Mouse (Mus musculus) lung, postnatal 0 days (tissue): ENCODE measurements at regions not wholly inside any gene's neighbourhood (a gene's known extent, or its start where the extent isn't known, plus 50 kb on each side); places are given as distances from the start of the nearest gene placed in this dataset.

Experiments
- ATAC-seq: fragments of 200-750 bp; cut with Nextera tagmentation; 2 replicates; pipeline ENCODE4 v1.8.0; 2017; ENCODE audit warnings: moderate library complexity
- DNase-seq: peaks from one replicate; pipeline ENCODE4 v3.0.0-alpha.2; 2016; ENCODE audit warnings: low spot score
- H3K27ac ChIP-seq: fragments of 300-500 bp; sonication (generic); 2 replicates; pipeline ENCODE4 v1.5.1; 2014; ENCODE audit warnings: antibody characterized with exemption, mild to moderate bottlenecking, low read length, mixed read lengths
- H3K27me3 ChIP-seq: fragments of 300-500 bp; sonication (generic); replicated peaks from 2 replicates; pipeline ENCODE4 v1.6.1; 2014; ENCODE audit warnings: low read length, mixed read lengths; ENCODE audit not compliant: insufficient read depth
- H3K36me3 ChIP-seq: fragments of 300-500 bp; sonication (generic); 2 replicates; pipeline ENCODE4 v1.6.1; 2014; ENCODE audit warnings: low read length, mixed read lengths; ENCODE audit not compliant: insufficient read depth
- H3K4me1 ChIP-seq: fragments of 300-500 bp; sonication (generic); 2 replicates; pipeline ENCODE4 v1.6.1; 2014; ENCODE audit warnings: antibody characterized with exemption, low read depth, low read length, mixed read lengths; ENCODE audit not compliant: insufficient read depth
- H3K4me2 ChIP-seq: fragments of 300-500 bp; sonication (generic); replicated peaks from 2 replicates; pipeline ENCODE4 v1.6.1; 2014; ENCODE audit warnings: low read depth, mild to moderate bottlenecking, low read length, moderate library complexity, mixed read lengths
- H3K4me3 ChIP-seq: fragments of 300-500 bp; sonication (generic); 2 replicates; pipeline ENCODE4 v1.5.1; 2014; ENCODE audit warnings: low read depth, low read length
- H3K9ac ChIP-seq: fragments of 300-500 bp; sonication (generic); replicated peaks from 2 replicates; pipeline ENCODE4 v1.6.1; 2014; ENCODE audit warnings: low read depth, mild to moderate bottlenecking
- H3K9me3 ChIP-seq: fragments of 300-500 bp; sonication (generic); 2 replicates; pipeline ENCODE4 v1.6.1; 2016; ENCODE audit warnings: low read length, mixed read lengths
- CTCF ChIP-seq: IDR thresholded peaks from 2 replicates; pipeline ENCODE4 v1.5.1; 2016; ENCODE audit warnings: antibody characterized with exemption, mild to moderate bottlenecking
- EP300 ChIP-seq: IDR thresholded peaks from 2 replicates; pipeline ENCODE4 v1.6.1; 2016; ENCODE audit warnings: antibody characterized with exemption, mild to moderate bottlenecking, control low read depth
- WGBS: fragments of 180-500 bp; shearing (Covaris S2); extraction: QIAGEN DNeasy Blood & Tissue Kit; methylation state at CpG from one replicate; pipeline ENCODE4 v1.1.7; 2014; 5-methylcytosine and 5-hydroxymethylcytosine counted together

DNA sequence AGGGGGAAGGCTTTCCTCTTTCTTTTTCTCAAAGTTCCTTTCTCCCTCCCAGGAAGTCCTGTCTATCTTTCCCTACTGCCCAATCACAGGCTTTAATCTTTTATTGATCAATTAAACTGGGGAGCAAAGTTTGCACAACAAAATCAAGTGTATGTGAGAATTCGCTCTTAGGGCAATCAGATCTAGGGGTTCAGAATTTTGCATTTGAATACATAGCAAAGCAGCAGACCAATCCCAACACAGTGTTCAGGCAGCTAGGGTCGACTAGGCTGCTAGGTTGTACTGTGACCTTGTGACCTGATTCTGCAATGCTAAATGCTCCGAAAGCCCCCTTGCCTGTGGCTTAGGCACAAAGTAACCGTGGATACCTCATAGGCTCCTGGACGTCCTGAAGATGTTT, 91.5 kb upstream of the Lsm6 start:
- no peak for ATAC-seq
- Histone ChIP-seq H3K27ac (no peak overlapping the region), H3K9ac (no peak overlapping the region), H3K4me3 (no peak overlapping the region), H3K27me3 (no peaks in the 10 kb centered on the region), H3K36me3 (no peaks in the 10 kb centered on the region), H3K4me2 (no peak overlapping the region), H3K9me3 (no peaks in the 10 kb centered on the region), H3K4me1 (no peaks in the 10 kb centered on the region)
- DNase-seq = no peak
- WGBS = 59% methylated on average over 5 of the region's 5 CpGs
- TF ChIP-seq EP300 (no peak), CTCF (no peak)

- H3K4me3 ChIP-seq = no peak overlapping the region
- ATAC-seq = no peak
- TF ChIP-seq CTCF (no peak), EP300 (no peak)
- DNase-seq = no peak
- no peak overlapping the region for H3K4me2 ChIP-seq
- no peaks in the 10 kb centered on the region for H3K36me3 ChIP-seq
- no peak overlapping the region for H3K27ac ChIP-seq
- no peaks in the 10 kb centered on the region for H3K27me3 ChIP-seq
- H3K9ac ChIP-seq = no peak overlapping the region
- no peaks in the 10 kb centered on the region for H3K9me3 ChIP-seq
- WGBS = 89% methylated on average over 5 of the region's 5 CpGs
- no peaks in the 10 kb centered on the region for H3K4me1 ChIP-seq
Measured at GRCm38 (mm10) chr8:78913823-78914222, 92.9 kb upstream of the Lsm6 start.

DNA sequence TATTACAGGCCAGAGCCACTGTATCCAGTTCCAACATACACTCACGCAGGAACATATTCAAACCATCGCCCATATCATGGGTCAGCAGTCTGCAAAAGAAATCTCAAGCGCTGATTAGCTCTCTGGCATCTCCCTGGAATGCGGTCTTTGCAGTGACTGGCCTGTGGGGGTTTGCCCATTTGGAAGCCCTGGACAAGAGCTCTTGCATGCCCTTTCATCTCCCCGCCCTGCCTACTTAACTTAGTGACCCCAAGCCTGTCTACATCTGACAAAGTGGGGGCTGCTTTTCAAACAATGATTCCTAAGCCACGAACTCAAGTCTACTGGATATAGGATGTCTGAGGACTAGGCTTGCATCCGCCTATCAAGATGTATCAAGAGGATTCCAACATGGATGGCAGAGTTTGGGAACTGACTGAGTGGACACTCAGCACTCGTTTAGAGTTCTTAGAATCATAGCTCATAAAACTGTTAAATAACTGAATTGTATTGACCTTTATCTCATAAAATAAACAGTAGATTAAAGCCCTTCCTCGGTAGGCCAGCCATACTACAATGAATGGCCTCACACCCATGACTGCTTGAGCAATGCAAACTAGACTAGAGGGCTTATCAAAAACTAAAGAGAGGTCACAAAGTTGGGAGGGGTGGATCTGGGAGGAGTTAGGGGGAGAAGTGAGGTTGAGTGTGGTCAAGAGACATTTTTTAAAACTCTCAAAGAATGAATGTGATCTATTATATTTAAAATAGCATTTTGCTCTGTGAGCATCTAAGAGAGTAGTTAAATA, 97.4 kb upstream of the Zfp827 start:
- Histone ChIP-seq H3K36me3 (no peaks in the 10 kb centered on the region), H3K27ac (no peak overlapping the region), H3K4me3 (no peak overlapping the region), H3K4me1 (peaks cover 4% of the 10 kb centered on the region; the same call in 1 of the 2 replicates), H3K27me3 (no peaks in the 10 kb centered on the region), H3K9me3 (no peaks in the 10 kb centered on the region), H3K9ac (no peak overlapping the region), H3K4me2 (no peak overlapping the region)
- DNase-seq (peak; percentile 7), ATAC-seq (no peak)
- TF ChIP-seq CTCF (no peak), EP300 (no peak)
- WGBS = 44% methylated on average over 9 of the region's 9 CpGs

GRCm38 (mm10) chr8:78932069-78932468, 96.2 kb upstream of the Zfp827 start:
- H3K4me3 ChIP-seq = no peak overlapping the region
- H3K27ac ChIP-seq = no peak overlapping the region
- WGBS = 63% methylated on average over 6 of the region's 6 CpGs
- no peak for ATAC-seq
- TF ChIP-seq CTCF (no peak), EP300 (no peak)
- H3K9me3 ChIP-seq = no peaks in the 10 kb centered on the region
- no peaks in the 10 kb centered on the region for H3K27me3 ChIP-seq
- H3K36me3 ChIP-seq = no peaks in the 10 kb centered on the region
- no peak overlapping the region for H3K9ac ChIP-seq
- peaks cover 4% of the 10 kb centered on the region; the same call in 1 of the 2 replicates for H3K4me1 ChIP-seq
- no peak for DNase-seq
- H3K4me2 ChIP-seq = no peak overlapping the region

- TF ChIP-seq CTCF (no peak), EP300 (no peak)
- ATAC-seq (no peak), DNase-seq (peak; percentile 13)
- Histone ChIP-seq H3K27me3 (no peaks in the 10 kb centered on the region), H3K27ac (no peak overlapping the region), H3K36me3 (no peaks in the 10 kb centered on the region), H3K4me3 (no peak overlapping the region), H3K4me2 (no peak overlapping the region), H3K9ac (no peak overlapping the region), H3K9me3 (no peaks in the 10 kb centered on the region), H3K4me1 (no peaks in the 10 kb centered on the region)
- 10% methylated on average over 2 of the region's 2 CpGs for WGBS
Measured at GRCm38 (mm10) chr8:78940049-78940448, 88.2 kb upstream of the Zfp827 start.

- ATAC-seq = no peak
- 90% methylated on average over 4 of the region's 4 CpGs for WGBS
- H3K4me2 ChIP-seq = no peak overlapping the region
Measured at GRCm38 (mm10) chr8:78941558-78941957, 86.7 kb upstream of the Zfp827 start.

More at GRCm38 (mm10) chr8:78941558-78941957, 86.7 kb upstream of the Zfp827 start:
- DNase-seq = no peak
- TF ChIP-seq EP300 (no peak), CTCF (no peak)
- Histone ChIP-seq H3K9ac (no peak overlapping the region), H3K36me3 (no peaks in the 10 kb centered on the region), H3K4me3 (no peak overlapping the region), H3K4me1 (no peaks in the 10 kb centered on the region), H3K9me3 (no peaks in the 10 kb centered on the region), H3K27ac (no peak overlapping the region), H3K27me3 (no peaks in the 10 kb centered on the region)
